Mouse (Mus musculus) heart, embryonic 12.5 days (tissue): Measurements from ENCODE around the gene Jpt1. TPM values are rescaled to one million over a fixed set of nuclear protein-coding genes. Genes with fewer than 3 reads are reported as not detected.
"Not testable (repeated sequence)": the region's sequence is repeated elsewhere in the genome, so short reads cannot be mapped to it uniquely, and the experiment has no call there.

Experiments
- ATAC-seq: fragments of 200-750 bp; cut with Nextera tagmentation; 2 replicates; pipeline ENCODE4 v1.8.0; 2017; ENCODE audit warnings: moderate TSS enrichment, moderate library complexity; ENCODE audit not compliant: insufficient number of reproducible peaks, low FRiP score
- H3K27ac ChIP-seq: fragments of 300-500 bp; sonication (generic); 2 replicates; pipeline ENCODE4 v1.5.1; 2016; ENCODE audit warnings: mild to moderate bottlenecking, moderate library complexity; ENCODE audit not compliant: poor library complexity, severe bottlenecking
- H3K27me3 ChIP-seq: fragments of 300-500 bp; sonication (generic); replicated peaks from 2 replicates; pipeline ENCODE4 v1.6.1; 2016; ENCODE audit warnings: mild to moderate bottlenecking, moderate library complexity
- H3K36me3 ChIP-seq: fragments of 300-500 bp; sonication (generic); 2 replicates; pipeline ENCODE4 v1.6.1; 2016; ENCODE audit warnings: mild to moderate bottlenecking, moderate library complexity
- H3K4me1 ChIP-seq: fragments of 300-500 bp; sonication (generic); replicated peaks from 2 replicates; pipeline ENCODE4 v1.6.1; 2016; ENCODE audit warnings: mild to moderate bottlenecking
- H3K4me2 ChIP-seq: fragments of 300-500 bp; sonication (generic); 2 replicates; pipeline ENCODE4 v1.6.1; 2016; ENCODE audit warnings: mild to moderate bottlenecking, moderate library complexity
- H3K4me3 ChIP-seq: fragments of 300-500 bp; sonication (generic); 2 replicates; pipeline ENCODE4 v1.5.1; 2016; ENCODE audit warnings: mild to moderate bottlenecking
- H3K9ac ChIP-seq: fragments of 300-500 bp; sonication (generic); 2 replicates; pipeline ENCODE4 v1.6.1; 2016; ENCODE audit warnings: mild to moderate bottlenecking, moderate library complexity
- H3K9me3 ChIP-seq: fragments of 300-500 bp; sonication (generic); replicated peaks from 2 replicates; pipeline ENCODE4 v1.6.1; 2016; ENCODE audit warnings: mild to moderate bottlenecking, moderate library complexity
- WGBS: fragments of 180-500 bp; shearing (Covaris S2); methylation state at CpG from one replicate; pipeline ENCODE4 v1.1.7; 2016; 5-methylcytosine and 5-hydroxymethylcytosine counted together
- polyA plus RNA-seq: library from polyadenylated mRNA; unstranded; fragments of >200 nt; fragmentation: Nextera tagmentation; extraction: Ambion mirVana; gene quantifications from 2 replicates; pipeline ENCODE4 v1.2.1, GENCODE M21; 2016

Gene Jpt1
- polyA plus RNA-seq, 1 experiment from 2014 or later = 440 TPM

DNA sequence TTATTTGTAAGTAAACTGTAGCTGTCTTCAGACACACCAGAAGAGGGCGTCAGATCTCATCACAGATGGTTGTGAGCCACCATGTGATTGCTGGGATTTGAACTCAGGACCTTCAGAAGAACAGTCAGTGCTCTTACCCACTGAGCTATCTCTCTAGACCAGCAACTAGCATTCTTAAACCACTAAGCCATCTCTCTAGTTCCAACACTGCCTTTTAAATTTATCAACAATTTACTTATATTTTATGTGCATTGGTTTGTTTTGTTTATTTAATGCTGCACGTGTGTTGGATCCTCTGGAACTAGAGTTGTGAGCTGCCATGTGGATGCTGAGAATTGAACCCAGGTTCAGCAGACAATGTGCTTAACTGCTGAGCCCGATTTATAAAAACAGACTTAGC is 12.3 kb upstream of the Jpt1 start:
- H3K27ac ChIP-seq, H3K4me1 ChIP-seq, H3K9me3 ChIP-seq, H3K4me3 ChIP-seq, H3K27me3 ChIP-seq, H3K9ac ChIP-seq, ATAC-seq, H3K4me2 ChIP-seq: not testable (repeated sequence)
- WGBS = 84% methylated on average over 3 of the region's 3 CpGs
- H3K36me3 ChIP-seq = peaks cover 79% of the 10 kb centered on the region

- WGBS = 83% methylated on average over 2 of the region's 2 CpGs
- peaks cover 21% of the 10 kb centered on the region for H3K4me1 ChIP-seq
- H3K9me3 ChIP-seq = no peaks in the 10 kb centered on the region
- ATAC-seq = no peak
- no peak overlapping the region for H3K4me3 ChIP-seq
- no peaks in the 10 kb centered on the region for H3K27me3 ChIP-seq
- H3K36me3 ChIP-seq = peaks cover 56% of the 10 kb centered on the region
- no peak overlapping the region for H3K4me2 ChIP-seq
- no peak overlapping the region for H3K9ac ChIP-seq
- H3K27ac ChIP-seq = no peak overlapping the region
Observed at GRCm38 (mm10) chr11:115522703-115523102, 8.5 kb upstream of the Jpt1 start.

DNA sequence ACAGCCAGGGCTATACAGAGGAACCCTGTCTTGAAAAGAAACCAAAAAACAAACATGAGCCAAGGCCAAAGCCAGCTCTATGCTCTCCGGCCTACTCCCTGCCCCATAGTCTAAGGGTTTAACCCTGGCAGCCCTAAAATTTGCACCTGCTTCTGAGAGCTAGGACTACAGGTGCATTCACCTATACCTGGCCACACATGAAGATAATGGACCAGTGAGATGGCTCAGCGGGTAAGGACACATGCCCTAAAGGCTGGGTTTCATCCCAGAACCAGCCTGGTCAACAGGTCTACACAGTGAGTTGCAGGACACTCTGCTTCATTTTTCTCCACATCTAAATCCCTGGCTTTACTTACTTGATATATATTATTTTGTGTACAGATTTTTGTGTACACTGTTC is 8.1 kb upstream of the Jpt1 start:
- H3K4me1 ChIP-seq = peaks cover 21% of the 10 kb centered on the region
- H3K36me3 ChIP-seq = peaks cover 51% of the 10 kb centered on the region
- H3K4me2 ChIP-seq = no peak overlapping the region
- H3K4me3 ChIP-seq = no peak overlapping the region
- no peak overlapping the region for H3K9ac ChIP-seq
- no peaks in the 10 kb centered on the region for H3K27me3 ChIP-seq
- WGBS = 90% methylated on average over 2 of the region's 2 CpGs
- no peak overlapping the region for H3K27ac ChIP-seq
- ATAC-seq = no peak
- H3K9me3 ChIP-seq = no peaks in the 10 kb centered on the region

DNA sequence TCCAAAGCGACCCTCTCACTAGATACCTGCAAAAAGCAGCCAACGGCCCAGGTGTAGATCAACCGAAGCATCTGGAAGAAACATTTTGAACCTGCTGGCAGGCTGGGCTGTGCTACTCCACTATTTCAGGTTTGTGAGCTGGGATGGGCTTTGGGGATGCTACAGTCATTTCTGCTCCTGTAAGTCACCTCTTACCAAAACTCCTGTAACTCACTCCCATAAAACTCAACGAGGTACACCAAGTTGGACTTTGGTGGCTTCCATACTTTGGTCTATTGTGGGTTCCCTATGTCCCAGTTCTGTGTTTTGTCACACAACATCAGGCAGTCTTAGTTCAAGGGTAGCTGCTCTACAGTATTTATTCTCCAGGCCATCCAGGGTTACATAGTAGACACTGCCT is 6.9 kb upstream of the Jpt1 start:
- Histone ChIP-seq H3K27ac (peak overlapping the region; percentile 68; the same call in 1 of the 2 replicates), H3K9me3 (no peaks in the 10 kb centered on the region), H3K27me3 (no peaks in the 10 kb centered on the region), H3K4me3 (no peak overlapping the region), H3K36me3 (peaks cover 40% of the 10 kb centered on the region), H3K4me1 (peaks cover 21% of the 10 kb centered on the region), H3K4me2 (no peak overlapping the region), H3K9ac (no peak overlapping the region)
- 71% methylated on average over 4 of the region's 4 CpGs for WGBS
- ATAC-seq = no peak

DNA sequence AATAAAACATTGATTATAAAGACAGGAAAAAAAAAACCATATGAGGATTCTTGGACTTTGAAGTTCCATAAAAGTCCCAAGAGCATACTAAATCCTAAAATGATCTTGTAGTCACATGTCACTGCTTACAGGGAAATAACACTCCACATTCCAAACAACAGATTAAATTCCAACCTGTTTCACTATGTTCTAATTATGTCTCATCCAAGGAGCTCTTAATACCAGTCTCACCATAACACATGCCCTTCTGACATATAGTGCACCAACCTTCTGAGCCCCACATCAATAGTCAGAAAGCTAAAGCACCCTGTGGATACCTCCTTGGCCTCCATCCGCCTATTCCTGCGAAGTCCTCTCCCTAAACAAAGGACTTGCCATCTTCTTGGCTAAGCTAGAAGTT is 6.0 kb upstream of the Jpt1 start:
- peak overlapping the region; percentile 7; the same call in 1 of the 2 replicates for H3K4me2 ChIP-seq
- peak overlapping the region; percentile 68 for H3K27ac ChIP-seq
- WGBS = 76% methylated on average over 2 of the region's 2 CpGs
- H3K27me3 ChIP-seq = no peaks in the 10 kb centered on the region
- peaks cover 21% of the 10 kb centered on the region for H3K4me1 ChIP-seq
- H3K9me3 ChIP-seq = no peaks in the 10 kb centered on the region
- H3K4me3 ChIP-seq = no peak overlapping the region
- ATAC-seq = no peak
- H3K36me3 ChIP-seq = peaks cover 31% of the 10 kb centered on the region
- no peak overlapping the region for H3K9ac ChIP-seq

DNA sequence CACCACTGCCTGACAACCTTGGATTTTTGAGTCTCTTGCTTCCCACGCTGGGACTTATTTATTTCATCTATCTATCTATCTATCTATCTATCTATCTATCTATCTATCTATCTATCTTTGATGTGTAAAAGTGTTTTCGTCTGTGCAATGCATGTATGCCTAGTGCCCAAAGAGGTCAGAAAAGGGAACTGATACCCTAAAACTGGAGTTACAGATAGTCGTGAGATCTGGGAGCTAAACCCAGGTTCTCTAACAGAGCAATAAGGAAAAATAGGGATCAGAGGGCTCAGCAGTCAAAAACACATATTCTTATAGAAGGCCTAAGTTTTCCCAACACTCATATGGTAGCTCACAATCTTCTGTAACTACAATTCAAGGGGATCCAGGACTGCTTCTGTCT is 5.4 kb upstream of the Jpt1 start:
- no peak overlapping the region for H3K9ac ChIP-seq
- peaks cover 24% of the 10 kb centered on the region for H3K4me1 ChIP-seq
- no peaks in the 10 kb centered on the region for H3K9me3 ChIP-seq
- ATAC-seq = no peak
- no peak overlapping the region for H3K27ac ChIP-seq
- WGBS = 84% methylated on average over 3 of the region's 3 CpGs
- no peak overlapping the region for H3K4me2 ChIP-seq
- no peak overlapping the region for H3K4me3 ChIP-seq
- H3K27me3 ChIP-seq = no peaks in the 10 kb centered on the region
- peaks cover 25% of the 10 kb centered on the region for H3K36me3 ChIP-seq

DNA sequence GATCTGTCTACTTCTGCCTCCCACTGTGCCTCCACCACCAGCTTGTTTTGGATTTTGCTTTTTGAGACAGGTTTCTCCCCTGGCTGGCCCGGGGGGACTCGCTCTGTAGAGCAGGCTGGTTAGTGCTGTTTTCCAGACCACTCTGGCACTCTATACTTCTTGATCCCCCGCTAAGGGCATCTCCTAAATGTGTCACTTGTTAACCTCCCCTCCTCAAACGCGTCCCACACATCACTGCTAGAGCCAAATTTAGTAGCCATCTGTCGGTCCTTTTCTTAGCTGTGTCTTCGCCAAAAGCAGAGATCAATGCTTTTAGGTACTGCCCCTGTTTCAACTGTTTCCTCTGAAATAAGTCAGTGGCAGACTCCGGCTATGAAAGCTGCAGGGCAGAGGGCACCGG is 4.5 kb upstream of the Jpt1 start:
- Histone ChIP-seq H3K27ac (no peak overlapping the region), H3K4me2 (no peak overlapping the region), H3K36me3 (peaks cover 18% of the 10 kb centered on the region), H3K9me3 (no peaks in the 10 kb centered on the region), H3K4me3 (no peak overlapping the region), H3K4me1 (peaks cover 24% of the 10 kb centered on the region), H3K27me3 (no peaks in the 10 kb centered on the region), H3K9ac (no peak overlapping the region)
- 52% methylated on average over 9 of the region's 9 CpGs for WGBS
- ATAC-seq = no peak

DNA sequence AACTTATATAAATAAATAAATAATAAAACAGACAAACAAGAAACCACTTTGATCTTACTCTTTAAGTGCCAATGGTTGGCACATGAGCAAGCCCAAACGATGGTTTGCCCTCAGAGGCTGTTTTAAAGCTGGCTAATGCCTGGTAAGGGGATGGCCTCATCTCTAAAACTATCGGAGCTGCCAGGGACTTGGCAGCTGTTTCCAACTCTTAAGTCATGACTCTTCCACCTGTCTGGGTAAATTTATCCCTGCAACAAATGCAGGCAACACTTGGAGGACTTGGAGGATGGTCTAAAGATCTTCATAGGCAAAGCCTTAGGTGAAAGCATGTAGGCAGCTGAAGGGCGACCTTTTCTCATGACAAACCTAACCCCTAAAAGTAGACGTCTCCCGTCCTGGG is 2.8 kb upstream of the Jpt1 start:
- Histone ChIP-seq H3K9me3 (no peaks in the 10 kb centered on the region), H3K27me3 (no peaks in the 10 kb centered on the region), H3K4me2 (no peak overlapping the region), H3K36me3 (peaks cover 8% of the 10 kb centered on the region; the same call in 1 of the 2 replicates), H3K27ac (no peak overlapping the region), H3K4me1 (peaks cover 36% of the 10 kb centered on the region), H3K4me3 (no peak overlapping the region), H3K9ac (no peak overlapping the region)
- WGBS = 71% methylated on average over 5 of the region's 5 CpGs
- ATAC-seq = no peak

DNA sequence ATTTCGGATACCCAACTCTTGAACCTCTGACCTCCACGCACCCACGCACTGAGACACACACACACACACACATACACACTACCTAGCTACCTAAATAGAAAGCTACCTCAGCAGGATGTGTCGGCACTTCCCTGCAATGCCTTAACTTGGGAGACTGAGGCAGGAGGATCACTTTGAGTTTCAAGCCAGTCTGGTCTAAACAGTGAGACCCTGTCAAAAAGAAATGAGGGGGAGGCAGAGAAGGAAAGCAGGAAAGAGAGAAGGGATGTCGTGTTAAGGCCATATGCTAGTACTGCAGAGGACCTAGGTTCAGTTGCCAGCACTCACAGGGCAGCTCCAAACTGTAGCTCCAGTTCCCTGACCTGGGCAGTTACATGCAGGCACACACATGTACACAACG is 834 bp upstream of the Jpt1 start:
- no peak for ATAC-seq
- Histone ChIP-seq H3K36me3 (no peaks in the 10 kb centered on the region), H3K27ac (no peak overlapping the region), H3K27me3 (no peaks in the 10 kb centered on the region), H3K4me3 (no peak overlapping the region), H3K9me3 (no peaks in the 10 kb centered on the region), H3K4me1 (peaks cover 45% of the 10 kb centered on the region), H3K4me2 (no peak overlapping the region), H3K9ac (no peak overlapping the region)
- 69% methylated on average over 6 of the region's 6 CpGs for WGBS

DNA sequence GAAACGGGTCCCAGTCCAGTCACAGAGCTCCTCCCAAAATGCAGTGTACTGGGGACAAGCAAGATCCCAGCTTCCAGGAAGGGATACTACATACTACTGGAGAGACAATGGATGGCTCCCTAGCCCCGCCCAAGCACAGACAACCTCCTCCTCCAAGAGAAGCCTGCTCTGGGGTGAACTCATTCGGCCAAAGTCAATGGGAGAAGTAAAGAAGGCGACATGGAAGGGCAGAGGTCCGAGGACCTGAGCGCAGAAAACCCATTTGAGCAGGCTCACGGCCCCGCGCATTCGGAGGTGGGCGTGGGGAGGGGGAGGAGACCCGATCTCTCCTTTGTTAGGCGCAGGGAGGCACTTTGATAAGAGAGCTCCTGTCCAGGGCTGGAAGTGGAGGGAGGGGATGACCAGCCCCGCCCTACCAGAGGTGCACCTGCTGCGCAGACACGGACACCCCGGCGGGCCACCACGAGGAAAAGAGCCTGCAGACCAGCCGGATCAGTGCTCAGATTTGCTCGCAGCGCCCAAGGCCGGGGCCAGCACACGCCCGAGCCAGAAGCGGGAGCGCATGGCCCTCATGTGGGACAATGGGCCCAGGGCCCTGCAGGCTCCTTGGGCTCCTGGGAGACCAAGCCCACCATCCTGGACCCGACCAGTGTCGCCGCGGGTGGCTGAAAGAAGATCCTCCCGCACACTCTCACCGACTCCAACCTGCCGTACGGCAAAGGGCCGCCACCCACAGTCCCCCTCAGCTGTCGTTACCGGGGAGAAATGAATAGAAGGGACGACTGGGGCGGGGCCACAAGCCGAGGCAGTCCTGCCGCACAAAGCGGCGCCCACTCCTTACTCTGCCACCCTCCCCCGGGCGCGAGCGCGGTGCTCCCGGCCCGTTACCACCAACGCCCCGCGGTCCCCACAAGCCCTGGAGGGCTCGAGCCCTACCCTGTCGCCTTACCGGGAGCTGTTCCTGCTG is 633 bp downstream of the Jpt1 start:
- no peaks in the 10 kb centered on the region for H3K9me3 ChIP-seq
- H3K9ac ChIP-seq = peak overlapping the region; percentile 99
- peak overlapping the region; percentile 91 for H3K27ac ChIP-seq
- ATAC-seq = peak; percentile 63
- H3K27me3 ChIP-seq = no peaks in the 10 kb centered on the region
- H3K4me1 ChIP-seq = peaks cover 45% of the 10 kb centered on the region
- peak overlapping the region; percentile 93 for H3K4me2 ChIP-seq
- H3K36me3 ChIP-seq = 0 out of 2 replicates have a peak, but pooled peaks cover 2% of the 10 kb centered on the region
- H3K4me3 ChIP-seq = peak overlapping the region; percentile 89
- under 1% methylated on average over 57 of the region's 57 CpGs for WGBS

DNA sequence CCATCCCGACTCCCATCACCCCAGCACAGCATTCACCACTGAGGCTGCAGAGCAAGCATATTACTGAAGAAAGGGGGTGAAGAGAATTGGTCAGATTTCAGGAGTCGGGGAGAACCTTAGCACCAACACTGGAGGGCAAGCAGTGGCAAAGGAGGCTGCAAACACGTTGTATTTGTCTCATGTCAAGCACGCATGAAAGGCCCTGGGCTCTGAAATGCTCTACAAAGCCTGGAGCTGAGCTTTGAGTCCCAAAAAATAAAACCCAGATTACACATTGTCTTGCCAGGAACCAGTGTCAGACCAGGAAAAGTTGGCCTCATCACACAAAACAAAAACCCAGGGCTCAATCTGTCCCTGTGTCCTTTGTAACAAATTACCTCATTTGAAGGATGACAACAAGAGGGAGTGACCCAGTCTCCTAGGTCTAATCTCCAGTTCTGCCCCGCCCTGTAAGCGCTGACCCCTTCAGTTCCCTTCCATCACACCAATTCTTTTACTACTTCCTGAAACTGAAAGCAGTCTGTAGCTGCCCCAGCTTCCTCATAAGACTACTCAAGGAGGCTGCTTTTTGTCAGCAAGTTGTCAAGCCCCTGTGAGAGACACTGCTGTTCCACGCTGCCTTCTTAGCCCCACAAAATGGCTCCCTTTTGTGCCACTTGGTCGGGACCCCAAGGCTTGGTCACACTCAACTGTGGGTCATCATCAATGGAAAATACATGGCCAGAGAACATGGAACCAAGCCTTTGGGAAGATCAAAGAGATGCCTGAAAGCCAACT is 1.6 kb downstream of the Jpt1 start:
- peak; percentile 13; the same call in 1 of the 2 replicates for ATAC-seq
- H3K4me3 ChIP-seq = peak overlapping the region; percentile 89
- 0 out of 2 replicates have a peak, but pooled peaks cover 3% of the 10 kb centered on the region for H3K36me3 ChIP-seq
- peak overlapping the region; percentile 99 for H3K9ac ChIP-seq
- no peaks in the 10 kb centered on the region for H3K9me3 ChIP-seq
- 33% methylated on average over 8 of the region's 8 CpGs for WGBS
- H3K27ac ChIP-seq = peak overlapping the region; percentile 91
- no peaks in the 10 kb centered on the region for H3K27me3 ChIP-seq
- H3K4me2 ChIP-seq = peak overlapping the region; percentile 93
- H3K4me1 ChIP-seq = peaks cover 54% of the 10 kb centered on the region
